Mouse (Mus musculus): ENCODE results near the gene Gm10324. TPM values are rescaled to one million over a fixed set of nuclear protein-coding genes. Genes with fewer than 3 reads are reported as not detected.
"Not testable (repeated sequence)": the region's sequence is repeated elsewhere in the genome, so short reads cannot be mapped to it uniquely, and the experiment has no call there.

The Gm10324 gene
- not detected in 2 replicates for polyA plus RNA-seq (2015; fragmentation: Nextera tagmentation; extraction: Ambion mirVana)

- not testable (repeated sequence) for H3K36me3 ChIP-seq; H3K4me1 ChIP-seq; H3K27ac ChIP-seq; H3K9me3 ChIP-seq; H3K27me3 ChIP-seq; H3K4me3 ChIP-seq; ATAC-seq (ENCODE audit: borderline replicate concordance, extremely low read depth, low FRiP score, low TSS enrichment); H3K4me2 ChIP-seq; H3K9ac ChIP-seq
- WGBS = no CpG with 5 or more reads among the region's 2 CpGs
Observed at GRCm38 (mm10) chr13:66119247-66119646, at the start of gene Gm10324. Gene Gm10324 (plus strand): TSS chr13:66119547.

Other genes starting within 250 kb of the Gm10324 start
- not detected in 2 replicates for gene Gm10772, start 108.0 kb downstream of the Gm10324 start, polyA plus RNA-seq (2015; fragmentation: Nextera tagmentation; extraction: Ambion mirVana)